Mouse (Mus musculus) midbrain, embryonic 11.5 days (tissue): ENCODE measurements around the gene Ska3. TPM values are rescaled to one million over a fixed set of nuclear protein-coding genes. Genes with fewer than 3 reads are reported as not detected.
"Not testable (repeated sequence)": the region's sequence is repeated elsewhere in the genome, so short reads cannot be mapped to it uniquely, and the experiment has no call there.

Experiments
- ATAC-seq: fragments of 200-750 bp; cut with Nextera tagmentation; 2 replicates; pipeline ENCODE4 v1.8.0; 2017; ENCODE audit warnings: moderate TSS enrichment, moderate library complexity; ENCODE audit not compliant: low FRiP score
- DNase-seq: peaks from one replicate; pipeline ENCODE4 v3.0.0; 2015; ENCODE audit warnings: low spot score; ENCODE audit errors: missing footprints
- H3K27ac ChIP-seq: fragments of 300-500 bp; sonication (generic); 2 replicates; pipeline ENCODE4 v1.5.1; 2014; ENCODE audit warnings: low read depth, low read length
- H3K27me3 ChIP-seq: fragments of 300-500 bp; sonication (generic); 2 replicates; pipeline ENCODE4 v1.6.1; 2014; ENCODE audit warnings: mild to moderate bottlenecking, low read length, moderate library complexity, mixed read lengths; ENCODE audit not compliant: control insufficient read depth, insufficient read depth
- H3K36me3 ChIP-seq: fragments of 300-500 bp; sonication (generic); 2 replicates; pipeline ENCODE4 v1.6.1; 2014; ENCODE audit warnings: mild to moderate bottlenecking, low read length, moderate library complexity, mixed read lengths; ENCODE audit not compliant: control insufficient read depth, insufficient read depth
- H3K4me1 ChIP-seq: fragments of 300-500 bp; sonication (generic); 2 replicates; pipeline ENCODE4 v1.6.1; 2014; ENCODE audit warnings: low read length; ENCODE audit not compliant: control insufficient read depth, insufficient read depth
- H3K4me2 ChIP-seq: fragments of 300-500 bp; sonication (generic); 2 replicates; pipeline ENCODE4 v1.6.1; 2014; ENCODE audit warnings: mild to moderate bottlenecking, moderate library complexity
- H3K4me3 ChIP-seq: fragments of 300-500 bp; sonication (generic); 2 replicates; pipeline ENCODE4 v1.5.1; 2014; ENCODE audit warnings: low read depth, low read length
- H3K9ac ChIP-seq: fragments of 300-500 bp; sonication (generic); 2 replicates; pipeline ENCODE4 v1.6.1; 2014; ENCODE audit warnings: low read length
- H3K9me3 ChIP-seq: fragments of 300-500 bp; sonication (generic); 2 replicates; pipeline ENCODE4 v1.6.1; 2016; ENCODE audit warnings: low read length; ENCODE audit not compliant: control insufficient read depth
- WGBS: fragments of 180-500 bp; shearing (Covaris S2); extraction: QIAGEN DNeasy Blood & Tissue Kit; methylation state at CpG from one replicate; pipeline ENCODE4 v1.1.7; 2014; 5-methylcytosine and 5-hydroxymethylcytosine counted together
- polyA plus RNA-seq: library from polyadenylated mRNA; unstranded; fragments of >200 nt; fragmentation: Nextera tagmentation; extraction: Ambion mirVana; gene quantifications from 2 replicates; pipeline ENCODE4 v1.2.1, GENCODE M21; 2014

Gene Ska3
- polyA plus RNA-seq: 43.0 and 47.1 TPM in 2 replicates

DNA sequence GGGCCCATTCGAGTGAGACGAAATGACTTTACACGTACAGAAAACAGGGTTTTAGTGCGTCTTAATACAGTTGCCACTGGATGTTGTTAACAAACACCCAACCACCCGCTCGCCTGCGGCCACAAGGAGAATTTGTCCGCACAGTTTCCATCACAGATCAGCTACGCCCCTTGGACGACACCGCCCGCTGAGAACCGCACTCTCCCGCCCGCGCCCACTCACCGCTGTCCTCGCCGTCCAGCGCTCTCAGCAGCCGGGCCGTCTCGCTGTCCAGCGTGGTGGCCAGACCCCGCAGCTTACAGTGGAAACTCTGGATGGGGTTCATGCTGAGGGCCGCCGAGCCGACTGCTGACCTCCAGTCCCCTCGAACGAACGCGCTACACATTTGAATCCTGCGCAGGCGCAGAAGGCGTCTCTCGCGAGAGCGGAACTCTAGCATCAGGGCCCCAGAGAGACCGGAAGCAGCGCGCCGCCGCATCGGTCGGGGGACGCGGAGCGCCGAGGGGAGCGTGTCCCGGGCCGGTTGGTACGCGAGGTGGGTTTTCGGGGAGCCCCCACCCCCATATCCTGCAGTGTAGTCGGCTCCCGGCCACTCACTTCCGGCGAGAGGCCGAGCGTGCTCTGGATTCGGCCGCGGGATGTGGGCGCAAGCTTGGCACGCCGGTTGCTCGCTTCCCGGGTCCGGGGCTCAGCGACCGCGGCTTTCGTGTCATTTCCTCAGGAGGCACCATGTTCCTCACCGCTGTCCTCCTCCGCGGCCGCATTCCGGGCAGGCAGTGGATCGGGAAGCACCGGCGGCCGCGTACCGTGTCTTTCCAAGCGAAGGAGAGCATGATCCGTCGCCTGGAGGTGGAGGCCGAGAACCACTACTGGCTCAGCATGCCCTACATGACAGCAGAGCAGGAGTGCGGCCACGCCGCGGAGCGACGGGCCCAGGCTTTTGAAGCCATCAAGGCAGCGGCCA is at the start of gene Ska3, which contains the start of gene Mrpl57:
Gene Ska3 (minus strand): TSS at position 398 of the 964 bp plus-strand sequence.
Gene Mrpl57 (plus strand): TSS at position 447 of the 964 bp plus-strand sequence.
- peak within 1 kb of the TSS; percentile 93 for H3K9ac ChIP-seq
- peaks cover 4% of the 10 kb centered on the region; the same call in 1 of the 2 replicates for H3K36me3 ChIP-seq
- H3K9me3 ChIP-seq: no peaks in the 10 kb centered on the region
- H3K27me3 ChIP-seq: no peaks in the 10 kb centered on the region
- peaks cover 13% of the 10 kb centered on the region for H3K4me1 ChIP-seq
- under 1% methylated on average over 96 of the region's 96 CpGs for WGBS
- peak within 1 kb of the TSS; percentile 69 for H3K4me2 ChIP-seq
- peak; percentile 99 for DNase-seq
- peak within 1 kb of the TSS; percentile 81 for H3K4me3 ChIP-seq
- ATAC-seq: peak; percentile 96
- H3K27ac ChIP-seq: peak within 1 kb of the TSS; percentile 74

DNA sequence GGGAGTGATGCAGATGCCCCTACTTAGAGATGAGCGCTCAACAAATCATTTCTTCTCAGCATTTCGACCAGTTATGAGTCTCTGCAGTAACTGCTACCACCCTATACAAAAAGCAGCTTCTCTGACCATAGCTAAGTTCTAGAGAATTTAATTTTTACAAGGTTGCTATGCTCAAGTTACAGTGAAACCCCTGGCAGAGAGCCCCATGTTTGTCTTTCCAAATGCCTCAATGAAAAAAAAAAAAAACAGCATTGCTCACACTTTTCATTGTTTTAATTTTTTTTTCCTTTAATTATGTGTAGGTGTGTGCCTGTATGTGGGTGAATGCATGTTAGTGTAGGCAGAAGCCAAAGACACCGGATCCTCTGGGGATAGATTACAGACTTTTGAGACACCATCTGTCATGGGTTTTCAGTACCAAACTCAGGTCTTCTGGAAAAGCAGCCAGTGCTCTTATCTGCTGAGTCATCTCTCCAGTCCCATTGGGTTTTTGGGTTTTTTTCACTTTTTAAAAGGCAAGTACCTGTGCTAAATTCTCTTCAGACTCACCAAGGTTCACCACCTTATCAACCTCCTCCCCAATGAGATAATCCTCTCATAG is 40.8 kb upstream of the Ska3 start:
- Histone ChIP-seq H3K9me3 (no peaks in the 10 kb centered on the region), H3K36me3 (0 out of 2 replicates have a peak, but pooled peaks cover 2% of the 10 kb centered on the region), H3K27ac (no peak overlapping the region), H3K4me3 (no peak overlapping the region), H3K4me2 (no peak overlapping the region), H3K27me3 (no peaks in the 10 kb centered on the region), H3K4me1 (no peaks in the 10 kb centered on the region), H3K9ac (no peak overlapping the region)
- ATAC-seq: no peak
- DNase-seq: no peak
- WGBS: 96% methylated on average over 3 of the region's 3 CpGs

DNA sequence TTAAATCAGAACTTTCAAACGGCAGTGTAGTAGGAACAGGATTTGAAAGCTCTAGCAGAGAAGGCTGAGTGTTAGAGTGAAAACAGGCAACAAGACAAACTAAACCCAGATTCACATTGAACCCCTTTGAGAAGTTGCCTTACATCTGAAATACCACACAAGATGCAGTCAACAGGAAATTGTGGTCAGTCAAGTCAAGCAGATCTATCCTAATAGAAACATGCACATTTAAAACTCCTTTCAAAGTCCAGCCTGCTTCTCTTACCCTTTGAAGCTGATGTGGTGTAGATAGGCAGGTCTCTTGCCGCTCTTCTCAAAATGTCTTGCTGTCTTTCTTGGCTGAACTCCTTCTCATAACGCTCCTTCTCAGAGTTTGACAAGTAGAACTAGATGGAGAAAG is 39.3 kb upstream of the Ska3 start:
- Histone ChIP-seq H3K4me3 (no peak overlapping the region), H3K36me3 (0 out of 2 replicates have a peak, but pooled peaks cover 2% of the 10 kb centered on the region), H3K9me3 (no peaks in the 10 kb centered on the region), H3K9ac (no peak overlapping the region), H3K4me2 (no peak overlapping the region), H3K27ac (no peak overlapping the region), H3K4me1 (no peaks in the 10 kb centered on the region), H3K27me3 (no peaks in the 10 kb centered on the region)
- WGBS: 88% methylated on average over 3 of the region's 3 CpGs
- DNase-seq: no peak
- ATAC-seq: no peak

DNA sequence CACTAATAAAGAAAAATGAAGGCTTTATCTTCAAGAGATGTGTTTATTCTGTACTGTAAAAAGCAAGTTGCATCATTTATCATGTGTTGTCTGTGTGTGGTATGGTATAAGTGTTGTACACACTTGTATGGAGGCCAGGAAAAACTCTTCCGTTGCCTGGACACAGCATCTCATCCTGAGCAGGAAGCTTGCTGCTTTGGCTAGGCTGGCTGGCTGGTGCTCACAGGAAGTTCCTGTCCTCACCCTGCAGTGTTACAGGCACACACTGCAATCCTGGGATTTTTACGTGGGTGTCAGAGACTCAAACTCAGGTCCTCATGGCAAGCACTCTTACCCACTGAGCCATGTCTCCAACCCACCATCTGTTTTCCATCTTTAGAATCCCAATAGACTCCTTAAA is 37.1 kb upstream of the Ska3 start:
- H3K36me3 ChIP-seq: 0 out of 2 replicates have a peak, but pooled peaks cover 2% of the 10 kb centered on the region
- 96% methylated on average over 2 of the region's 2 CpGs for WGBS

DNA sequence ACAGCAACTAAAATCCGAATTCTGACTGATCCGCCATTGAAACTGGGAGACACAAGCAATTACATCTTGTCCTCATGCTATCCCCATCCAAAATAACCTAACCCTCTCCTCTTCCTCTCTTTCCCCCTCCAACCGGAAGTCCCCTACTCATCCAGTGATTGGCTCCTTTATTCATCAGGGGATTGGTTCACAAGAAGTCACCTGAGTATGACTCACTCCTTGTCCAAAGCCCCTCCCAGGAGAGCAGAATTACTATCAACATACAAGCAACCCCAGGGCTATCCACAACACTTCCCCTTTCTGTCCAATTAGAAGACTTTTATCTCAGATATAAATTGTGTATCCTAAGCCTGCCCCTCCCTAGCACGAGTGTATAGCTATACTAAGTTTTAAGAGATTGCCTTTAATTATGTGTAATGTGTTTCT is 36.0 kb upstream of the Ska3 start:
- no peak overlapping the region for H3K4me3 ChIP-seq
- ATAC-seq: no peak
- no peaks in the 10 kb centered on the region for H3K27me3 ChIP-seq
- 0 out of 2 replicates have a peak, but pooled peaks cover 2% of the 10 kb centered on the region for H3K36me3 ChIP-seq
- no peak overlapping the region for H3K9ac ChIP-seq
- no peaks in the 10 kb centered on the region for H3K4me1 ChIP-seq
- no peak overlapping the region for H3K27ac ChIP-seq
- WGBS: 89% methylated on average over 4 of the region's 4 CpGs
- no peak for DNase-seq
- no peak overlapping the region for H3K4me2 ChIP-seq
- no peaks in the 10 kb centered on the region for H3K9me3 ChIP-seq

More for the DNA sequence above, 37.1 kb upstream of the Ska3 start:
- ATAC-seq (no peak), DNase-seq (no peak)
- H3K9me3 ChIP-seq: no peaks in the 10 kb centered on the region
- H3K4me1 ChIP-seq: no peaks in the 10 kb centered on the region
- no peak overlapping the region for H3K4me3 ChIP-seq
- no peak overlapping the region for H3K27ac ChIP-seq
- H3K9ac ChIP-seq: no peak overlapping the region
- no peaks in the 10 kb centered on the region for H3K27me3 ChIP-seq
- no peak overlapping the region for H3K4me2 ChIP-seq

DNA sequence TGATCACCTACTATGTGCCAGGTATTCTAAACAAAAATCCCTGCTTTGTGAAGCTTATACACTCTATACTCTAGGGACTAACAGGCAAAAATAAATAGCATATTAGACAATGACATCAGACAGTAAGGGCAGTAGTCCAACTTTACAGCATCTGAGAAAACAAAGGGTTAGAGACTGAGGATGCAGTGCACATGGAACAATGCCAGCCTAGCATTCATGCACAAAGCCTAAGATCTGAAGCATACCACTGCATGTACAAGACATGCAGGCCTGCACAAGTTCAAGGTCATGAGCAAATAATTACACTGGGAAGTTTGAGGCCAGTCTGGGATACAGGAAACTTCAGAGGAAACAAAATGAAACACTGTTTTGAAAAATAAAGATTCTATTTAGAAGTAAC is 33.5 kb upstream of the Ska3 start:
- Histone ChIP-seq H3K4me1 (no peaks in the 10 kb centered on the region), H3K27me3 (no peaks in the 10 kb centered on the region), H3K36me3 (0 out of 2 replicates have a peak, but pooled peaks cover 2% of the 10 kb centered on the region)

DNA sequence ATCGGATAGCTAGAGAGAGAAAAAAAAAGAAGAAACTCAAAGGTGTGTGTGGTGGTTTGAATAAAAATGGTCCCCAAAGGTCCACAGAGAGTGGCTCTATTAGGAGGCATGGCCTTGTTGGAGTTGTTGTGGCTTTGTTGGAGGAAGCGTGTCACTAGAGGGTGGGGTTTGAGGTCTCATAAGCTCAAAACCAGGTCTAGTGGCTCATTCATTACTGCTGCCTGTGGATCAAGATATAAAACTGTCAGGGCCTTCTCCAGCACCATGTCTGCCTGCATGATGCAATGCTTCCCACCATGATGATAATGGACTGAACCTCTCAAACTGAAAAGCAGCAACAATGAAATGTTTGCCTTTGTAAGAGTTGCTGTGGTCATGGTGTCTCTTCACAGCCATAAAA is 32.6 kb upstream of the Ska3 start:
- Histone ChIP-seq H3K27ac (no peak overlapping the region), H3K4me2 (no peak overlapping the region), H3K9ac (no peak overlapping the region), H3K36me3 (no peaks in the 10 kb centered on the region), H3K4me1 (no peaks in the 10 kb centered on the region), H3K9me3 (no peaks in the 10 kb centered on the region), H3K4me3 (no peak overlapping the region), H3K27me3 (no peaks in the 10 kb centered on the region)
- 87% methylated on average over 2 of the region's 2 CpGs for WGBS
- DNase-seq: no peak
- no peak for ATAC-seq

More for the DNA sequence above, 33.5 kb upstream of the Ska3 start:
- DNase-seq (no peak), ATAC-seq (no peak)
- Histone ChIP-seq H3K9me3 (no peaks in the 10 kb centered on the region), H3K4me2 (no peak overlapping the region), H3K27ac (no peak overlapping the region), H3K9ac (no peak overlapping the region), H3K4me3 (no peak overlapping the region)

DNA sequence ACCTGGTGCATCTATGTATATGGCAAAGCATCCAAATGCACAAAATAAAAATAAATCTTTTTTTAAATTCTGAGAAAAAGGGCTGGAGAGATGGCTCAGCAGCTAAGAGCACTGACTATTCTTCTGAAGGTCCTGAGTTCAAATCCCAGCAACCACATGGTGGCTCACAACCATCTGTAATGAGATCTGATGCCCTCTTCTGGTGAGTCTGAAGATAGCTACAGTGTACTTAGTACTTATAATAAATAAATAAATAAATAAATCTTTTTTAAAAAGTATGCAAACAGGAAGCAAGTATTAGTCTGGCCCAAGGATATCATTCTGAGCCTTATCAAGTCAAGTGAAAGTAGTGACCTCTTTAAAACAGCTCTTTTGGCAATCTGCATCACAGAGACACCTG is 30.1 kb upstream of the Ska3 start:
- not testable (repeated sequence) for H3K9ac ChIP-seq, H3K36me3 ChIP-seq, ATAC-seq

DNA sequence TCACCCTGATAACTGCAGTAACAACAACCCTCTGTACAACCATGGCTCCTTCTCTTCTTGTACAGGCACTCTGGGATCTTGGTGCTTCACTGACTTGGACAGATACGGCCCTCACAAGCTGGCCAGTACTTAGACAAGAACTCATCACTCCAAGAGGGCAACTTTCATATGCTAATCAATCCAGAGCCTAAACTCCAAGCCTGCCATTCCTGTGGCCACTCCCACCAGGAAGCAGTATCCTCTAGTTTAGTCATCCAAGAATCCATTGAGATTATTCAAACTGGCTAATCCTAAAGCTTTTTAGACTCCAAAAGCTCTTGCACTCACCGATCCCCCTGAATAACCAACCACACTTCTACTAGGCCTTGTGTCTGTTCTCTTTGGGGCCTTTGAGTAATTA is 27.0 kb upstream of the Ska3 start:
- H3K4me1 ChIP-seq: no peaks in the 10 kb centered on the region
- no peak overlapping the region for H3K27ac ChIP-seq
- no peaks in the 10 kb centered on the region for H3K9me3 ChIP-seq
- H3K36me3 ChIP-seq: no peaks in the 10 kb centered on the region
- WGBS: 43% methylated on average over 2 of the region's 2 CpGs
- H3K4me3 ChIP-seq: no peak overlapping the region
- H3K4me2 ChIP-seq: no peak overlapping the region
- no peak for DNase-seq
- no peak for ATAC-seq
- H3K27me3 ChIP-seq: no peaks in the 10 kb centered on the region
- H3K9ac ChIP-seq: no peak overlapping the region

More for the DNA sequence above, 30.1 kb upstream of the Ska3 start:
- H3K9me3 ChIP-seq, H3K4me3 ChIP-seq, DNase-seq, H3K4me2 ChIP-seq, H3K27me3 ChIP-seq, H3K27ac ChIP-seq, H3K4me1 ChIP-seq: not testable (repeated sequence)
